Mouse (Mus musculus) forebrain, embryonic 16.5 days (tissue): Measurements from ENCODE around the gene Bmp2. TPM values are rescaled to one million over a fixed set of nuclear protein-coding genes. Genes with fewer than 3 reads are reported as not detected.
A peak's percentile ranks its signal among the peaks of the same experiment; 100 is the strongest.

Source experiments
- ATAC-seq: fragments of 200-750 bp; cut with Nextera tagmentation; 2 replicates; pipeline ENCODE4 v1.8.0; 2017; ENCODE audit warnings: mild to moderate bottlenecking, moderate library complexity
- H3K27ac ChIP-seq: fragments of 300-500 bp; sonication (generic); 2 replicates; pipeline ENCODE4 v1.5.1; 2014; ENCODE audit warnings: low read length, control low read depth
- H3K27me3 ChIP-seq: fragments of 300-500 bp; sonication (generic); replicated peaks from 2 replicates; pipeline ENCODE4 v1.6.1; 2014; ENCODE audit warnings: low read length; ENCODE audit not compliant: control insufficient read depth, insufficient read depth
- H3K36me3 ChIP-seq: fragments of 300-500 bp; sonication (generic); 2 replicates; pipeline ENCODE4 v1.6.1; 2014; ENCODE audit not compliant: control insufficient read depth, insufficient read depth
- H3K4me1 ChIP-seq: fragments of 300-500 bp; sonication (generic); replicated peaks from 2 replicates; pipeline ENCODE4 v1.6.1; 2014; ENCODE audit warnings: low read length; ENCODE audit not compliant: control insufficient read depth, insufficient read depth
- H3K4me2 ChIP-seq: fragments of 300-500 bp; sonication (generic); 2 replicates; pipeline ENCODE4 v1.6.1; 2014; ENCODE audit warnings: mild to moderate bottlenecking, low read length, control low read depth
- H3K4me3 ChIP-seq: fragments of 300-500 bp; sonication (generic); replicated peaks from 2 replicates; pipeline ENCODE4 v1.5.1; 2014; ENCODE audit warnings: mild to moderate bottlenecking, low read length, control low read depth
- H3K9ac ChIP-seq: fragments of 300-500 bp; sonication (generic); replicated peaks from 2 replicates; pipeline ENCODE4 v1.6.1; 2014; ENCODE audit warnings: low read depth, low read length, control low read depth
- H3K9me3 ChIP-seq: fragments of 300-500 bp; sonication (generic); 2 replicates; pipeline ENCODE4 v1.6.1; 2016; ENCODE audit warnings: low read length; ENCODE audit not compliant: control insufficient read depth
- WGBS: fragments of 180-500 bp; shearing (Covaris S2); extraction: QIAGEN DNeasy Blood & Tissue Kit; methylation state at CpG from one replicate; pipeline ENCODE4 v1.1.7; 2014; 5-methylcytosine and 5-hydroxymethylcytosine counted together
- polyA plus RNA-seq: library from polyadenylated mRNA; unstranded; fragments of >200 nt; fragmentation: Nextera tagmentation; extraction: Ambion mirVana; gene quantifications from 2 replicates; pipeline ENCODE4 v1.2.1, GENCODE M21; 2015

Gene Bmp2
- 1.7 and 2.1 TPM in 2 replicates for polyA plus RNA-seq

- Histone ChIP-seq H3K9ac (peak within 1 kb of the TSS; percentile 57), H3K4me3 (peak within 1 kb of the TSS; percentile 55), H3K4me1 (peaks cover 27% of the 10 kb centered on the region), H3K27ac (no peak within 1 kb of the TSS), H3K36me3 (no peaks in the 10 kb centered on the region), H3K27me3 (peaks cover 44% of the 10 kb centered on the region), H3K4me2 (peak within 1 kb of the TSS; percentile 97), H3K9me3 (no peaks in the 10 kb centered on the region)
- peak; percentile 82 for ATAC-seq
- WGBS, result under 1% methylated on average over 92 of the region's 110 CpGs
These were observed at the start of gene Bmp2 for GRCm38 (mm10) chr2:133552031-133552841. TSS of gene Bmp2 (plus strand) at chr2:133552159.

- WGBS, result 96% methylated on average over 2 of the region's 2 CpGs
- no peaks in the 10 kb centered on the region for H3K36me3 ChIP-seq
- H3K9me3 ChIP-seq, result no peaks in the 10 kb centered on the region
- no peak overlapping the region for H3K4me3 ChIP-seq
- H3K27ac ChIP-seq, result no peak overlapping the region
- H3K4me1 ChIP-seq, result no peaks in the 10 kb centered on the region
- ATAC-seq, result no peak
- H3K4me2 ChIP-seq, result no peak overlapping the region
- no peak overlapping the region for H3K9ac ChIP-seq
- H3K27me3 ChIP-seq, result no peaks in the 10 kb centered on the region
These were observed 46.3 kb upstream of the Bmp2 start for GRCm38 (mm10) chr2:133505678-133506077.

GRCm38 (mm10) chr2:133507045-133507444 lies 44.9 kb upstream of the Bmp2 start:
- no peak for ATAC-seq
- H3K36me3 ChIP-seq, result no peaks in the 10 kb centered on the region
- no peaks in the 10 kb centered on the region for H3K27me3 ChIP-seq
- H3K27ac ChIP-seq, result no peak overlapping the region
- H3K4me2 ChIP-seq, result no peak overlapping the region
- no peak overlapping the region for H3K4me3 ChIP-seq
- H3K4me1 ChIP-seq, result no peaks in the 10 kb centered on the region
- WGBS, result 93% methylated on average over 4 of the region's 4 CpGs
- no peak overlapping the region for H3K9ac ChIP-seq
- no peaks in the 10 kb centered on the region for H3K9me3 ChIP-seq

- Histone ChIP-seq H3K9ac (no peak overlapping the region), H3K36me3 (no peaks in the 10 kb centered on the region), H3K4me2 (no peak overlapping the region), H3K4me3 (no peak overlapping the region), H3K27ac (no peak overlapping the region), H3K4me1 (no peaks in the 10 kb centered on the region), H3K27me3 (no peaks in the 10 kb centered on the region), H3K9me3 (no peaks in the 10 kb centered on the region)
- no peak for ATAC-seq
- WGBS, result 88% methylated on average over 16 of the region's 16 CpGs
These were observed 42.8 kb upstream of the Bmp2 start for GRCm38 (mm10) chr2:133509141-133509540.

GRCm38 (mm10) chr2:133511011-133511779 lies 40.8 kb upstream of the Bmp2 start:
- Histone ChIP-seq H3K4me2 (no peak overlapping the region), H3K4me1 (no peaks in the 10 kb centered on the region), H3K36me3 (no peaks in the 10 kb centered on the region), H3K9me3 (no peaks in the 10 kb centered on the region), H3K27me3 (no peaks in the 10 kb centered on the region), H3K27ac (no peak overlapping the region), H3K4me3 (no peak overlapping the region), H3K9ac (no peak overlapping the region)
- ATAC-seq, result no peak
- 88% methylated on average over 9 of the region's 9 CpGs for WGBS

DNA sequence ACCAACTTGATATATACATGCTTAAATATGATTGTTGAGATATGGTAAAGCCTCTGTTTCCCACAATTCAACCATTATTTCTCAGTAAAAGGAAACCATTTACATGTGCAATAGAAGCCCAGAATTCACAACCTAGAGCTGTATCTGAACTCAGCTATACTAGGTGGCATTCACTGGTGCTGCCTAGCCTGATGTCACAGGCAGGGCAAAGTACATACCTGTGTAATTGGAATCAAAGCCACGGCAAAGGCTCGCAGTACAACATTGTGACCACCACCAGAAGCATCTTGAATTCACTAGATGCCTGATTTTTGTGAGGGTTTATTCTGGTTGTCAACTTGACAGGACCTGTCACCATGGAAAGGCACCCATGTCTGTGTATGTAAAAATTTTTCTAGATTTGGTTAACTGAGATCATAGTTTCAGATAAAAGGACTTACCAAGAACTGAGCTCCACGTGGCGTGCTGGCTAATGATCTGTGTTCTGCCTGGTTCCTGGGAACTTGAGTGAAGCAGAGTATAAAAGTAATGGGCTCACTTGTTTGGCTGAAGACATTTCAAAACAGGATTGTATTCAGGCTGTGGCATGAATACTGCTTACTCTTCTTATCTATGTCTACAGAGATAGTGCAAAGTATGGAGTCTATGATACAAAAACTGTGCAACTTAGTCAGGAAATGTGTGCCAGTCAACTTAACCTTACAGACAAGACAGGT lies 35.5 kb upstream of the Bmp2 start:
- 93% methylated on average over 4 of the region's 4 CpGs for WGBS
- ATAC-seq, result no peak
- H3K36me3 ChIP-seq, result no peaks in the 10 kb centered on the region

DNA sequence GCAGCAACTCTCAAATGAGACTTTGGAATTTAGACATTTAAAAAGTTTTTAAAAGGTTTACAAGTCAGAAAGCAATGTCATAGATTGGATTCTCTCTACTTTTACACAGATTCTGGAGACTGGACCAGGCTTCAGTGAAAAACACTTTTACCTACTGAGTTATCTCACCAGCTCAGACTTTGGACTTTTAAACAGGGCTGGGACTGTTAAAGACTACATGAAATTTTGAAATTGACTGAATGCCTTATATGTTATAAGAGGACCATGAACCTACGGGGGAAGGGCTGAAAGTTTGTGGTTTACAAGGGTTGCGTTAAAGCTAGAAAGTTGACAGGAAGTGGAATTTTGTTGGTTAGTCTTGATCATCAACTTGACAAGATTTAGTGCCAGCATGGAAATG lies 34.1 kb upstream of the Bmp2 start:
- H3K36me3 ChIP-seq, result no peaks in the 10 kb centered on the region
- WGBS, result 96% methylated on average over 2 of the region's 2 CpGs
- H3K4me1 ChIP-seq, result no peaks in the 10 kb centered on the region
- no peak overlapping the region for H3K9ac ChIP-seq
- no peaks in the 10 kb centered on the region for H3K9me3 ChIP-seq
- no peak overlapping the region for H3K4me2 ChIP-seq
- H3K27ac ChIP-seq, result no peak overlapping the region
- no peak overlapping the region for H3K4me3 ChIP-seq
- ATAC-seq, result no peak
- H3K27me3 ChIP-seq, result no peaks in the 10 kb centered on the region

More for the DNA sequence above, 35.5 kb upstream of the Bmp2 start:
- Histone ChIP-seq H3K4me1 (no peaks in the 10 kb centered on the region), H3K9me3 (no peaks in the 10 kb centered on the region), H3K27me3 (no peaks in the 10 kb centered on the region), H3K9ac (no peak overlapping the region), H3K4me2 (no peak overlapping the region), H3K27ac (no peak overlapping the region), H3K4me3 (no peak overlapping the region)

GRCm38 (mm10) chr2:133521193-133521592 lies 30.8 kb upstream of the Bmp2 start:
- H3K27me3 ChIP-seq, result no peaks in the 10 kb centered on the region
- H3K4me1 ChIP-seq, result no peaks in the 10 kb centered on the region
- no peaks in the 10 kb centered on the region for H3K9me3 ChIP-seq
- 67% methylated on average over 5 of the region's 5 CpGs for WGBS
- no peak overlapping the region for H3K4me3 ChIP-seq
- no peak overlapping the region for H3K27ac ChIP-seq
- H3K9ac ChIP-seq, result no peak overlapping the region
- H3K36me3 ChIP-seq, result no peaks in the 10 kb centered on the region
- ATAC-seq, result no peak
- no peak overlapping the region for H3K4me2 ChIP-seq

DNA sequence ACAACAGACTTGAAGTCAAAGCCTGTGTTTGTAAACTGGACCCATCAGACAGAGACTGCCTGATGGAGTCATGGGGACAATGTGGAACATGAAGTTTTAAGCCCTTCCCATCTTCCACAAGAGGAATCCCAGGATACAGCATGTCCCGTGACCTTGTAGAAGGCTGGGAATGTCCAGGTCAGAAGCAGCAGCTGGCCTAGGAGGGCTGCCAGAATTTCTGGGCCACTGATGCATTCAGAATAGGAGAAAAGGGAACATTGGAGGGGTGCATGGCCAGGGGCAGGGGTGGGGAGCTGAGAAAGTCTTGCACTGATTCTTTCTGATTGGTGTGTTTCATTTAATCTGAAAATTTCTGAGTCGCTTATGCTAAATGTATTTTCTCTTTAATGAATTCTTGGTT lies 29.8 kb upstream of the Bmp2 start:
- 82% methylated on average over 2 of the region's 2 CpGs for WGBS
- Histone ChIP-seq H3K27ac (no peak overlapping the region), H3K4me2 (no peak overlapping the region), H3K4me1 (no peaks in the 10 kb centered on the region), H3K4me3 (no peak overlapping the region), H3K36me3 (no peaks in the 10 kb centered on the region), H3K9ac (no peak overlapping the region), H3K9me3 (no peaks in the 10 kb centered on the region), H3K27me3 (no peaks in the 10 kb centered on the region)
- no peak for ATAC-seq
